32 mouse cellular contexts compared by ENCODE assay signal in genomic region chr13:31892913-31893514, GRCm38 (mm10).
A peak's percentile ranks its signal among the peaks of the same experiment; 100 is the strongest.
DNase-seq lines count a peak whose midpoint lies in the region; ATAC-seq and TF ChIP-seq lines count a peak whose summit lies in the region.
"Had no signal": no experiment of that assay in that cellular context is flagged by ENCODE, and none has a peak within 500 bp of the region (broad histone marks: within the 10 kb centered on the region; RNA-seq: fewer than 3 reads in every experiment).

No protein-coding gene starts in this region.

- H3K9ac ChIP-seq in kidney, embryonic 15.5 days, result no peak overlapping the region
- no peak overlapping the region for H3K9ac ChIP-seq in midbrain, embryonic 11.5 days (ENCODE audit: low read length)
- no peak overlapping the region for H3K9ac ChIP-seq in midbrain, postnatal 0 days (replicated peaks; ENCODE audit: low read length, poor library complexity, severe bottlenecking)
- no peak overlapping the region for H3K9ac ChIP-seq in neural tube, embryonic 15.5 days (replicated peaks)
- H3K9ac ChIP-seq: forebrain, embryonic 13.5 days; heart, embryonic 12.5 days; heart, embryonic 15.5 days; hindbrain, embryonic 14.5 days had no signal

- H3K4me2 ChIP-seq in kidney, embryonic 15.5 days, result no peak overlapping the region
- H3K4me2 ChIP-seq in midbrain, embryonic 11.5 days, result no peak overlapping the region
- H3K4me2 ChIP-seq in midbrain, postnatal 0 days (ENCODE audit: low read depth, low read length, poor library complexity, severe bottlenecking), result no peak overlapping the region
- no peak overlapping the region for H3K4me2 ChIP-seq in neural tube, embryonic 15.5 days
- H3K4me2 ChIP-seq: forebrain, embryonic 13.5 days; heart, embryonic 12.5 days; heart, embryonic 15.5 days; hindbrain, embryonic 14.5 days had no signal

- no peak overlapping the region for H3K27ac ChIP-seq in kidney, embryonic 15.5 days
- H3K27ac ChIP-seq in midbrain, embryonic 11.5 days (ENCODE audit: low read depth, low read length), result no peak overlapping the region
- H3K27ac ChIP-seq in midbrain, postnatal 0 days (ENCODE audit: low read depth, low read length), result no peak overlapping the region
- no peak overlapping the region for H3K27ac ChIP-seq in neural tube, embryonic 15.5 days (replicated peaks)
- H3K27ac ChIP-seq: forebrain, embryonic 10.5 days; forebrain, embryonic 13.5 days; heart, embryonic 15.5 days; hindbrain, embryonic 14.5 days; hindbrain, postnatal 0 days had no signal

- no peaks in the 10 kb centered on the region for H3K4me1 ChIP-seq in kidney, embryonic 15.5 days
- H3K4me1 ChIP-seq in midbrain, embryonic 11.5 days (ENCODE audit: control insufficient read depth, insufficient read depth, low read length), result no peaks in the 10 kb centered on the region
- no peaks in the 10 kb centered on the region for H3K4me1 ChIP-seq in midbrain, postnatal 0 days (ENCODE audit: insufficient read depth, low read length)
- H3K4me1 ChIP-seq in neural tube, embryonic 15.5 days, result no peaks in the 10 kb centered on the region
- H3K4me1 ChIP-seq: forebrain, embryonic 10.5 days; forebrain, embryonic 13.5 days; heart, embryonic 12.5 days; heart, embryonic 15.5 days had no signal

- peaks cover 7% of the 10 kb centered on the region; the same call in 1 of the 2 replicates for H3K9me3 ChIP-seq in kidney, embryonic 15.5 days (replicated peaks)
- H3K9me3 ChIP-seq in midbrain, embryonic 11.5 days (ENCODE audit: control insufficient read depth, low read length), result no peaks in the 10 kb centered on the region
- H3K9me3 ChIP-seq in midbrain, postnatal 0 days (ENCODE audit: low read length), result 0 out of 2 replicates have a peak, but pooled peaks cover 6% of the 10 kb centered on the region
- peaks cover 4% of the 10 kb centered on the region; the same call in 1 of the 2 replicates for H3K9me3 ChIP-seq in neural tube, embryonic 15.5 days (replicated peaks)
- H3K9me3 ChIP-seq: forebrain, embryonic 10.5 days; forebrain, embryonic 13.5 days; G1E had no signal

- H3K36me3 ChIP-seq in kidney, embryonic 15.5 days, result 0 out of 2 replicates have a peak, but pooled peaks cover 4% of the 10 kb centered on the region
- H3K36me3 ChIP-seq in midbrain, embryonic 11.5 days (ENCODE audit: control insufficient read depth, insufficient read depth, low read length), result no peaks in the 10 kb centered on the region
- H3K36me3 ChIP-seq in midbrain, postnatal 0 days (ENCODE audit: insufficient read depth, low read length), result no peaks in the 10 kb centered on the region
- no peaks in the 10 kb centered on the region for H3K36me3 ChIP-seq in neural tube, embryonic 15.5 days
- H3K36me3 ChIP-seq: forebrain, embryonic 10.5 days; G1E; heart, embryonic 12.5 days; heart, embryonic 15.5 days had no signal

- peak; percentile 69 for ATAC-seq in frontal cortex, adult (ENCODE audit: low TSS enrichment)
- ATAC-seq in kidney, embryonic 15.5 days (replicated peaks; ENCODE audit: low FRiP score), result peak; percentile 79; the same call in 1 of the 2 replicates
- no peak for ATAC-seq in midbrain, embryonic 11.5 days (ENCODE audit: low FRiP score)
- no peak for ATAC-seq in midbrain, postnatal 0 days (ENCODE audit: low FRiP score)
- ATAC-seq in neural tube, embryonic 15.5 days (ENCODE audit: low FRiP score), result no peak
- ATAC-seq: forebrain, embryonic 13.5 days; forebrain, embryonic 16.5 days; hindbrain, postnatal 0 days; inflammation-experienced regulatory T-cells, adult 6 months; intestine, embryonic 16.5 days; Patski had no signal

- no peaks in the 10 kb centered on the region for H3K27me3 ChIP-seq in kidney, embryonic 15.5 days
- no peaks in the 10 kb centered on the region for H3K27me3 ChIP-seq in midbrain, embryonic 11.5 days (ENCODE audit: control insufficient read depth, insufficient read depth, low read length)
- no peaks in the 10 kb centered on the region for H3K27me3 ChIP-seq in midbrain, postnatal 0 days (ENCODE audit: insufficient read depth, low read length)
- H3K27me3 ChIP-seq in neural tube, embryonic 15.5 days (replicated peaks), result no peaks in the 10 kb centered on the region
- H3K27me3 ChIP-seq: CH12.LX; forebrain, embryonic 13.5 days; heart, embryonic 12.5 days; heart, embryonic 15.5 days; Patski had no signal

- WGBS in kidney, embryonic 15.5 days, result 31% methylated on average over 2 of the region's 2 CpGs
- WGBS in midbrain, embryonic 11.5 days, result 92% methylated on average over 2 of the region's 2 CpGs
- WGBS in midbrain, postnatal 0 days, result 83% methylated on average over 2 of the region's 2 CpGs
- WGBS in neural tube, embryonic 15.5 days, result 88% methylated on average over 2 of the region's 2 CpGs

- no peak for DNase-seq in frontal cortex, postnatal 25 days (ENCODE audit: low spot score in 2 of 2)
- DNase-seq in kidney, adult 8-10 months, result no peak
- peak; percentile 19 for DNase-seq in midbrain, embryonic 11.5 days (ENCODE audit: low spot score, missing footprints)
- no peak for DNase-seq in midbrain, postnatal 0 days (ENCODE audit: low spot score)
- peak; percentile 56 for DNase-seq in mesoderm, embryonic 11.5 days (ENCODE audit: low read depth, low spot score)
- DNase-seq: adrenal gland, postnatal 10 days; adrenal gland, postnatal 36 days; B cell, adult 2 months; cerebellum, adult 11-12 months; cerebellum, adult 8-10 months; cerebellum, postnatal 10 days; cerebellum, postnatal 36 days; gastrocnemius, postnatal 10 days; gastrocnemius, postnatal 36 days; heart, adult 18-20 months; heart, postnatal 10 days; heart, postnatal 4 days had no signal

- TF ChIP-seq CTCF in midbrain, postnatal 0 days (IDR thresholded peaks at IDR 0.05), result no peak

- H3K4me3 ChIP-seq in kidney, embryonic 15.5 days (replicated peaks), result no peak overlapping the region
- H3K4me3 ChIP-seq in midbrain, embryonic 11.5 days (ENCODE audit: low read depth, low read length), result no peak overlapping the region
- no peak overlapping the region for H3K4me3 ChIP-seq in midbrain, postnatal 0 days (ENCODE audit: low read depth, low read length)
- no peak overlapping the region for H3K4me3 ChIP-seq in neural tube, embryonic 15.5 days (replicated peaks)
- H3K4me3 ChIP-seq: forebrain, embryonic 10.5 days; forebrain, embryonic 13.5 days; heart, embryonic 12.5 days; heart, embryonic 15.5 days had no signal

Comparison
In these comparisons a context has a peak if more than half of its experiments do, and no peak if none do; other contexts are left out.
1. DNase-seq: peak in midbrain, embryonic 11.5 days (single experiment) and mesoderm, embryonic 11.5 days (single experiment); none in frontal cortex, postnatal 25 days (0 of 2), kidney, adult 8-10 months (0 of 2) and midbrain, postnatal 0 days (single experiment).
2. ATAC-seq: peak in frontal cortex, adult (single experiment) and kidney, embryonic 15.5 days (single experiment); none in midbrain, embryonic 11.5 days (single experiment), midbrain, postnatal 0 days (single experiment) and neural tube, embryonic 15.5 days (single experiment).